Mouse (Mus musculus) bone marrow, adult 2 months (tissue): Measurements from ENCODE around the gene Tas1r1.

Experiments
- CTCF ChIP-seq: fragments of 200-500 bp; IDR thresholded peaks from 2 replicates; pipeline ENCODE4 v1.5.1; 2011; ENCODE audit warnings: low read length, control low read depth; ENCODE audit not compliant: control insufficient read depth, insufficient read depth
- POLR2A ChIP-seq: fragments of 200-500 bp; IDR thresholded peaks from 2 replicates; pipeline ENCODE4 v1.6.1; 2011; ENCODE audit warnings: low read depth, mild to moderate bottlenecking, control low read depth, low read length, borderline replicate concordance; ENCODE audit not compliant: control insufficient read depth

DNA sequence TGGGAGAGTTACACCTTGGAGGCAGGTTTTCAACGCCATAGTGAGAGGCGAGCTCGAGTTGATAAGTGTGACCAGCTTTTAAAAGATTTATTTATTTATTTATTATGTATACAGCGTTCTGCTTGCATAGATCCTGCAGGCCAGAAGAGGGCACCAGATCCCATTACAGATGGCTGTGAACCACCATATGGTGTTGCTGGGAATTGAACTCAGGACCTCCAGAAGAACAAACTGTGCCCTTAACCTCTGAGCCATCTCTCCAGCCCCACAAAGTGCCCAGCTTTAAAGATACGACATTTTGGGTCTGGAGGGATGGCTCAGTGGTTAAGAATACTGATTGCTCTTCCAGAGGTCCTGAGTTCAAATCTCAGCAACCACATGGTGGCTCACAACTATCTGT is 9.3 kb downstream of the Tas1r1 start:
- TF ChIP-seq POLR2A (no peak), CTCF (peak; percentile 1; the same call in 1 of the 2 replicates)
